Mouse (Mus musculus): ENCODE measurements around the gene Rnf166. TPM values are rescaled to one million over a fixed set of nuclear protein-coding genes. Genes with fewer than 3 reads are reported as not detected.

Gene Rnf166
- polyA plus RNA-seq, 1 experiment = 32.7 TPM

GRCm38 (mm10) chr8:122457171-122457570 lies 18.7 kb downstream of the Rnf166 start:
- TF ChIP-seq CTCF (IDR thresholded peaks at IDR 0.05; ENCODE audit: control insufficient read depth, insufficient read depth, low read length) (no peak), POLR2A (IDR thresholded peaks at IDR 0.05; ENCODE audit: borderline replicate concordance, control insufficient read depth, low read depth, low read length) (no peak)
- no peak overlapping the region for H3K4me3 ChIP-seq (replicated peaks; ENCODE audit: control insufficient read depth, low read depth, low read length)
- 77% methylated on average over 11 of the region's 11 CpGs for WGBS
- peaks cover 2% of the 10 kb centered on the region; the same call in 1 of the 2 replicates for H3K4me1 ChIP-seq (ENCODE audit: control insufficient read depth, insufficient read depth, low read length)
- H3K27ac ChIP-seq (ENCODE audit: control insufficient read depth, insufficient read depth, low read depth, low read length, poor library complexity) = no peak overlapping the region

GRCm38 (mm10) chr8:122454409-122454808 lies 21.5 kb downstream of the Rnf166 start:
- WGBS = 46% methylated on average over 6 of the region's 6 CpGs
- TF ChIP-seq POLR2A (IDR thresholded peaks at IDR 0.05; ENCODE audit: borderline replicate concordance, control insufficient read depth, low read depth, low read length) = no peak
- TF ChIP-seq CTCF (IDR thresholded peaks at IDR 0.05; ENCODE audit: control insufficient read depth, insufficient read depth, low read length) = no peak
- Histone ChIP-seq H3K4me3 (replicated peaks; ENCODE audit: control insufficient read depth, low read depth, low read length) (no peak overlapping the region), H3K27ac (ENCODE audit: control insufficient read depth, insufficient read depth, low read depth, low read length, poor library complexity) (no peak overlapping the region), H3K4me1 (ENCODE audit: control insufficient read depth, insufficient read depth, low read length) (no peaks in the 10 kb centered on the region; the same call in 1 of the 2 replicates)

GRCm38 (mm10) chr8:122452154-122452553 lies 23.7 kb downstream of the Rnf166 start:
- Histone ChIP-seq H3K27ac (ENCODE audit: control insufficient read depth, insufficient read depth, low read depth, low read length, poor library complexity) (no peak overlapping the region), H3K4me3 (replicated peaks; ENCODE audit: control insufficient read depth, low read depth, low read length) (no peak overlapping the region), H3K4me1 (ENCODE audit: control insufficient read depth, insufficient read depth, low read length) (no peaks in the 10 kb centered on the region; the same call in 1 of the 2 replicates)
- 86% methylated on average over 10 of the region's 10 CpGs for WGBS
- TF ChIP-seq POLR2A (IDR thresholded peaks at IDR 0.05; ENCODE audit: borderline replicate concordance, control insufficient read depth, low read depth, low read length) = no peak
- TF ChIP-seq CTCF (IDR thresholded peaks at IDR 0.05; ENCODE audit: control insufficient read depth, insufficient read depth, low read length) = no peak

- H3K4me1 ChIP-seq (ENCODE audit: control insufficient read depth, insufficient read depth, low read length) = no peaks in the 10 kb centered on the region; the same call in 1 of the 2 replicates
- no peak overlapping the region for H3K4me3 ChIP-seq (replicated peaks; ENCODE audit: control insufficient read depth, low read depth, low read length)
- no peak overlapping the region for H3K27ac ChIP-seq (ENCODE audit: control insufficient read depth, insufficient read depth, low read depth, low read length, poor library complexity)
- TF ChIP-seq CTCF (IDR thresholded peaks at IDR 0.05; ENCODE audit: control insufficient read depth, insufficient read depth, low read length) = no peak
- no peak for TF ChIP-seq POLR2A (IDR thresholded peaks at IDR 0.05; ENCODE audit: borderline replicate concordance, control insufficient read depth, low read depth, low read length)
- WGBS = 75% methylated on average over 7 of the region's 7 CpGs
Observed at GRCm38 (mm10) chr8:122451161-122451703, 24.6 kb downstream of the Rnf166 start.

- H3K27ac ChIP-seq (ENCODE audit: control insufficient read depth, insufficient read depth, low read depth, low read length, poor library complexity) = no peak overlapping the region
- H3K4me1 ChIP-seq (ENCODE audit: control insufficient read depth, insufficient read depth, low read length) = peaks cover 2% of the 10 kb centered on the region; the same call in 1 of the 2 replicates
- no peak overlapping the region for H3K4me3 ChIP-seq (replicated peaks; ENCODE audit: control insufficient read depth, low read depth, low read length)
Observed at GRCm38 (mm10) chr8:122445203-122445602, 30.7 kb downstream of the Rnf166 start.

GRCm38 (mm10) chr8:122444058-122444748 lies 31.7 kb downstream of the Rnf166 start:
- under 1% methylated on average over 19 of the region's 19 CpGs for WGBS
- TF ChIP-seq CTCF (IDR thresholded peaks at IDR 0.05; ENCODE audit: control insufficient read depth, insufficient read depth, low read length) (no peak), POLR2A (IDR thresholded peaks at IDR 0.05; ENCODE audit: borderline replicate concordance, control insufficient read depth, low read depth, low read length) (no peak)
- peaks cover 3% of the 10 kb centered on the region; the same call in 1 of the 2 replicates for H3K4me1 ChIP-seq (ENCODE audit: control insufficient read depth, insufficient read depth, low read length)
- peak overlapping the region; percentile 73 for H3K4me3 ChIP-seq (replicated peaks; ENCODE audit: control insufficient read depth, low read depth, low read length)
- H3K27ac ChIP-seq (ENCODE audit: control insufficient read depth, insufficient read depth, low read depth, low read length, poor library complexity) = peak overlapping the region; percentile 27

More at GRCm38 (mm10) chr8:122445203-122445602, 30.7 kb downstream of the Rnf166 start:
- 42% methylated on average over 3 of the region's 3 CpGs for WGBS
- TF ChIP-seq POLR2A (IDR thresholded peaks at IDR 0.05; ENCODE audit: borderline replicate concordance, control insufficient read depth, low read depth, low read length) = no peak
- peak; percentile 28; the same call in 1 of the 2 replicates for TF ChIP-seq CTCF (IDR thresholded peaks at IDR 0.05; ENCODE audit: control insufficient read depth, insufficient read depth, low read length)

GRCm38 (mm10) chr8:122443262-122444006 lies 32.4 kb downstream of the Rnf166 start, which contains the start of gene Mvd:
TSS of gene Mvd (minus strand) at chr8:122443422.
- under 1% methylated on average over 47 of the region's 47 CpGs for WGBS
- peak within 1 kb of the TSS; percentile 73 for H3K4me3 ChIP-seq (replicated peaks; ENCODE audit: control insufficient read depth, low read depth, low read length)
- H3K4me1 ChIP-seq (ENCODE audit: control insufficient read depth, insufficient read depth, low read length) = peaks cover 5% of the 10 kb centered on the region; the same call in 1 of the 2 replicates
- peak within 1 kb of the TSS; percentile 55 for H3K27ac ChIP-seq (ENCODE audit: control insufficient read depth, insufficient read depth, low read depth, low read length, poor library complexity)
- TF ChIP-seq CTCF (IDR thresholded peaks at IDR 0.05; ENCODE audit: control insufficient read depth, insufficient read depth, low read length) (peak; percentile 75), POLR2A (IDR thresholded peaks at IDR 0.05; ENCODE audit: borderline replicate concordance, control insufficient read depth, low read depth, low read length) (peak; percentile 75)

GRCm38 (mm10) chr8:122442781-122443180 lies 33.1 kb downstream of the Rnf166 start:
- Histone ChIP-seq H3K27ac (ENCODE audit: control insufficient read depth, insufficient read depth, low read depth, low read length, poor library complexity) (peak overlapping the region; percentile 31), H3K4me1 (ENCODE audit: control insufficient read depth, insufficient read depth, low read length) (peaks cover 5% of the 10 kb centered on the region; the same call in 1 of the 2 replicates), H3K4me3 (replicated peaks; ENCODE audit: control insufficient read depth, low read depth, low read length) (peak overlapping the region; percentile 73)
- TF ChIP-seq CTCF (IDR thresholded peaks at IDR 0.05; ENCODE audit: control insufficient read depth, insufficient read depth, low read length) (no peak), POLR2A (IDR thresholded peaks at IDR 0.05; ENCODE audit: borderline replicate concordance, control insufficient read depth, low read depth, low read length) (no peak)
- 2% methylated on average over 12 of the region's 12 CpGs for WGBS

Measured in bone marrow, adult 2 months (tissue).